Mouse (Mus musculus) monocyte, adult 2 months (primary cell): ENCODE measurements around the gene Kcne1.
A peak's percentile ranks its signal among the peaks of the same experiment; 100 is the strongest.

Experiments used
- DNase-seq, 2 experiments: peaks; one replicate each; pipeline ENCODE4 v3.0.0; 2022; ENCODE audit warnings: low spot score in 2 of 2, low read depth in 1 of 2

The Kcne1 gene

DNA sequence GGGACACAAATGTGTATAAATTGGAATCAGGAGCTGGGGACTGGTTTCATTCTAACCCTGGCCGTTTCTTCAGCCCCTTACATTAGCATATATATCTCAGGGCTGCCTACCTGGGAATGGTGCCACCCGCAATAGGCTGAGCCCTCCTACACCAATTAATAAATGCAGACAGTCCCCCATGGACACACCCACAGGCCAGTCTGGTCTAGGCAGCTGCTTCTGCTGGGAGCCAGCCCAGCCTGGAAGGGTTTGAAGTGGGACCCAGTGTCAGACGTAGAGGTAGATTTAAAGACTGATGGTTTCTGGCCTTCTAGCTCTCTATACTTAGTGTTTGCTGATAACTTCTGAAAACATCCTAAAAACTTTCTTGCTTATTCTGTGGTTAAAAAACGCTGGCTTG lies 50.1 kb downstream of the Kcne1 start:
- no peak for DNase-seq

DNA sequence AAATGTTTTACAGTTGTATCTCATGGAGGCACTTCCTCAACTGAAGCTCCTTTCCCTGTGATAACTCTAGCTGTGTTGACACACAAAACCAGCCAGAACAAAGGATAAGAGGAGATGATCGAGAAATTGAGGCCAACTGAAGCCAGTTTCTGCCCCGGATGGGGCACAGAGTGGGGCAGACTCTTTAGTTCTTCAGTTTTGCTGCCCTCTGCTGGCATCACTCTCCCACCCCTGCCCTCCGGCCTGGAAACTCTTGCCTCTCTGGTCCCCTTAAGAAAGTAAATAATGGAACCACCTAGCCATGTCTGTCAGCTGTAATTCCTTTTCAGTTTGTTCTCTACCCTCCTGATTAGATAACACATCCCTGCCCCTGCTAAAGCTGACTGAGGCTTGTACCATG lies 51.3 kb downstream of the Kcne1 start:
- no peak for DNase-seq

DNA sequence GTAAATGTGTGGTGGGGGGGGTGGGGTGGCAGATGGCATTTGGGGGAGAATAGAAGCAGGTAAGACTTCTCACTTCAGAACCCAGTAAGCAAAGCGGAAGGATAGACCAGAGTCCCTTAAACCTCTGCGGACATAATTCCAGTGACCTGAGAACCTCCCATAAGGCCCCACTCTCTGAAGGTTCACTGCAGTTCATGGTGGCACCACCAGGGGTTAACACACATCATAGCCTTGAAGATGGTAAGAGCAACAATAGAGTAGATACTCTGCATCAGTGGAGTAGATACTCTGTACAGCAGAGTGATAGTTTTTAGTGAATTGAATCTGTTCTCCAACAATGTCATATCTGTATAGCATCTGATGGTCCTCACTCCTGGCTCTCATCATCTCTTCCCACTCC lies 53.7 kb downstream of the Kcne1 start:
- no peak for DNase-seq

DNA sequence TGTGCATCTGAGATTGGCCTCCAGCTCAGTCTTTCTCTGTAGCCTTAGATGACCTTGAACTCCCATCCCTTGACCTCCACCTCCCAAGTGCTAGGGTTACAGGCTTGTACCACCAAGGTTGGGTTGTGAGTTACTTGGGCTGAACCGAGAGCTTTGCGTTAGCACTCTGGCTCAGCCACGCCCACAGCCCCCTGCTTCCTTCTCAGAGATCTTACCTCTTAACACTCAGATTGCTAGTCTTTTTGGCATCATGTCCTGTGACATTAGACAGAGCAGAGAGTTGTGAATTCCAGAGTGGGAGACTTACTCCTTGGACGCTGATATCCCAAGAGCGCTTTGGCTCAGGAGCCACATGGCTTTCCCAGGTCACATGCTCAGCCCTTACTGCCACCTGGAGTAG lies 56.8 kb downstream of the Kcne1 start:
- DNase-seq = no peak

DNA sequence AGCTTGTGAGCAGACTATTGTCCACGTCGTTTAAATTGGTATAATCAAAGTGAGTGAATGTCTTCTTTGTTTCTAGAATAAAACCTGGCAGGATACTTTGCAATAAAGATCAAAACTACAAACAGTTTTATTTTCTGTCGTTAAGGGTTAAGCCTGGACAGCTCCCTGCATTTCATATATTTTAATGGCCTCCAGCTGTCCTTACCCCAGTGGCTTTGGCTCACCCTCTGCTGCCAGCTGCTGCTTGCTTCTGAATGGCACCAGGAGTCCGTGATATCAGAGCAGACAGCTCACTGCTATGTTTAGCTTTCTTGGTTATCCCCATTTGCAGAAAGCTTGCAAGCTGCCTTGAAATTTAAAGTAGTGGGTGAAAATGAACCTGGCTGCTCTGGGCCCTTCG lies 57.3 kb downstream of the Kcne1 start:
- no peak for DNase-seq

DNA sequence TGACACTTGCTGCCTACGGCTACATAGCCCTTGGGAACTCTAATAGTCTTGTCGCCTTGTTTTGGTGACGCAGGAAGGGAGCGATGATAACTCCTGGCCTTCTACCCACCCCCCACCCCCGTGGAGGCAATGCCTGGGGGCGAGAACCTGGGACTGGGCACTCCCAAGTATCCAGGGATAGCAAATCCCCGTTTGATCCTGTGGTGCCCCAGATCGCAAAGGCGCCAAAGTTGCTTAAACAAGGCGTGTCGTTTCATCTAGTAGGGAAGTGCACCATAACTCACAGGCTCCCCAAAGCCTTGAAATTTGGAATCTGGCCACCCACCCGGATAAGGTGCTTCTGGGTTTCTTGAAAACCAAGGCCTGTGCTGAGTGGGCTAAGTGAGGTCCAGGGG lies 57.9 kb downstream of the Kcne1 start:
- DNase-seq = peak in 1 of 2 experiments; percentile 1

- peak; percentile 58 to 75 for DNase-seq
Measured at GRCm38 (mm10) chr16:92300649-92301411, 58.4 kb downstream of the Kcne1 start, which contains the start of gene Smim11. Gene Smim11, plus strand, starts transcription at chr16:92301286.
